Mouse (Mus musculus): ENCODE data around the gene Bcl7c.

Bcl7c gene

GRCm38 (mm10) chr7:127611561-127611960, 97.2 kb downstream of the Bcl7c start:
- no peak for ATAC-seq (ENCODE audit: insufficient number of reproducible peaks, low FRiP score, low TSS enrichment)

All from cerebellum, adult (tissue).